Mouse (Mus musculus): ENCODE data around the gene Mical1. TPM values are rescaled to one million over a fixed set of nuclear protein-coding genes. Genes with fewer than 3 reads are reported as not detected.
"Not testable (repeated sequence)": the region's sequence is repeated elsewhere in the genome, so short reads cannot be mapped to it uniquely, and the experiment has no call there.

Gene Mical1
- polyA plus RNA-seq, 1 experiment from 2014 or later: 48.1 TPM

GRCm38 (mm10) chr10:41480938-41481880 is 5.1 kb downstream of the Mical1 start:
- no peaks in the 10 kb centered on the region for H3K27me3 ChIP-seq (ENCODE audit: insufficient read depth, poor library complexity, severe bottlenecking)
- no peak overlapping the region for H3K4me3 ChIP-seq
- no peak for DNase-seq (ENCODE audit: low spot score)
- 72% methylated on average over 33 of the region's 33 CpGs for WGBS
- H3K27ac ChIP-seq: no peak overlapping the region
- peaks cover 37% of the 10 kb centered on the region for H3K4me1 ChIP-seq (replicated peaks)
- H3K9me3 ChIP-seq: no peaks in the 10 kb centered on the region
- peaks cover 82% of the 10 kb centered on the region for H3K36me3 ChIP-seq

- H3K4me1 ChIP-seq (replicated peaks): peaks cover 35% of the 10 kb centered on the region
- WGBS: 90% methylated on average over 7 of the region's 7 CpGs
- DNase-seq (ENCODE audit: low spot score): no peak
- no peaks in the 10 kb centered on the region for H3K27me3 ChIP-seq (ENCODE audit: insufficient read depth, poor library complexity, severe bottlenecking)
- no peaks in the 10 kb centered on the region for H3K9me3 ChIP-seq
- H3K36me3 ChIP-seq: peaks cover 94% of the 10 kb centered on the region
- H3K27ac ChIP-seq: no peak overlapping the region
- H3K4me3 ChIP-seq: no peak overlapping the region
Measured at GRCm38 (mm10) chr10:41482446-41482845, 6.3 kb downstream of the Mical1 start.

- Histone ChIP-seq H3K4me1 (replicated peaks) (peaks cover 43% of the 10 kb centered on the region), H3K9me3 (no peaks in the 10 kb centered on the region), H3K27me3 (ENCODE audit: insufficient read depth, poor library complexity, severe bottlenecking) (no peaks in the 10 kb centered on the region), H3K36me3 (peaks cover 80% of the 10 kb centered on the region), H3K4me3 (no peak overlapping the region), H3K27ac (no peak overlapping the region)
- DNase-seq (ENCODE audit: low spot score): no peak
- 91% methylated on average over 16 of the region's 16 CpGs for WGBS
Measured at GRCm38 (mm10) chr10:41485778-41486177, 9.7 kb downstream of the Mical1 start.

- peaks cover 72% of the 10 kb centered on the region for H3K36me3 ChIP-seq
- H3K27me3 ChIP-seq (ENCODE audit: insufficient read depth, poor library complexity, severe bottlenecking): no peaks in the 10 kb centered on the region
- DNase-seq (ENCODE audit: low spot score): no peak
- no peaks in the 10 kb centered on the region for H3K9me3 ChIP-seq
- H3K4me1 ChIP-seq (replicated peaks): peaks cover 36% of the 10 kb centered on the region
- 87% methylated on average over 14 of the region's 14 CpGs for WGBS
- H3K4me3 ChIP-seq: no peak overlapping the region
- H3K27ac ChIP-seq: no peak overlapping the region
Measured at GRCm38 (mm10) chr10:41486506-41487170, 10.5 kb downstream of the Mical1 start.

GRCm38 (mm10) chr10:41488877-41489276 is 12.8 kb downstream of the Mical1 start:
- WGBS: 50% methylated on average over 7 of the region's 7 CpGs
- DNase-seq (ENCODE audit: low spot score): no peak
- H3K4me3 ChIP-seq: peak overlapping the region; percentile 62
- H3K4me1 ChIP-seq (replicated peaks): peaks cover 36% of the 10 kb centered on the region
- H3K9me3 ChIP-seq: no peaks in the 10 kb centered on the region
- H3K36me3 ChIP-seq: peaks cover 49% of the 10 kb centered on the region
- no peaks in the 10 kb centered on the region for H3K27me3 ChIP-seq (ENCODE audit: insufficient read depth, poor library complexity, severe bottlenecking)
- H3K27ac ChIP-seq: 0 out of 2 replicates have a peak overlapping the region, but pooled peaks have one; percentile 93

- Histone ChIP-seq H3K4me1 (replicated peaks) (peaks cover 36% of the 10 kb centered on the region), H3K27me3 (ENCODE audit: insufficient read depth, poor library complexity, severe bottlenecking) (no peaks in the 10 kb centered on the region), H3K4me3 (peak overlapping the region; percentile 62), H3K9me3 (no peaks in the 10 kb centered on the region), H3K36me3 (peaks cover 45% of the 10 kb centered on the region), H3K27ac (peak overlapping the region; percentile 93)
- no peak for DNase-seq (ENCODE audit: low spot score)
- WGBS: 35% methylated on average over 8 of the region's 8 CpGs
Measured at GRCm38 (mm10) chr10:41489294-41489693, 13.2 kb downstream of the Mical1 start.

GRCm38 (mm10) chr10:41489708-41490517 is 13.8 kb downstream of the Mical1 start, which contains the start of the genes Smpd2 and Ppil6:
Gene Smpd2, minus strand, starts transcription at chr10:41490369.
Gene Ppil6, plus strand, starts transcription at chr10:41490439.
- peaks cover 39% of the 10 kb centered on the region for H3K36me3 ChIP-seq
- H3K27me3 ChIP-seq (ENCODE audit: insufficient read depth, poor library complexity, severe bottlenecking): no peaks in the 10 kb centered on the region
- WGBS: 1% methylated on average over 50 of the region's 50 CpGs
- DNase-seq (ENCODE audit: low spot score): peak; percentile 98
- H3K27ac ChIP-seq: peak within 1 kb of the TSS; percentile 93
- peaks cover 36% of the 10 kb centered on the region for H3K4me1 ChIP-seq (replicated peaks)
- H3K4me3 ChIP-seq: peak within 1 kb of the TSS; percentile 62
- H3K9me3 ChIP-seq: no peaks in the 10 kb centered on the region

- no peak for DNase-seq (ENCODE audit: low spot score)
- peaks cover 33% of the 10 kb centered on the region for H3K36me3 ChIP-seq
- H3K9me3 ChIP-seq: no peaks in the 10 kb centered on the region
- H3K4me1 ChIP-seq (replicated peaks): peaks cover 36% of the 10 kb centered on the region
- peak overlapping the region; percentile 93 for H3K27ac ChIP-seq
- WGBS: 1% methylated on average over 29 of the region's 29 CpGs
- H3K27me3 ChIP-seq (ENCODE audit: insufficient read depth, poor library complexity, severe bottlenecking): no peaks in the 10 kb centered on the region
- peak overlapping the region; percentile 62 for H3K4me3 ChIP-seq
Measured at GRCm38 (mm10) chr10:41490518-41490873, 14.4 kb downstream of the Mical1 start.

- no peak for DNase-seq (ENCODE audit: low spot score)
- WGBS: 50% methylated on average over 4 of the region's 4 CpGs
- no peak overlapping the region for H3K27ac ChIP-seq
- H3K4me1 ChIP-seq (replicated peaks): peaks cover 36% of the 10 kb centered on the region
- H3K27me3 ChIP-seq (ENCODE audit: insufficient read depth, poor library complexity, severe bottlenecking): no peaks in the 10 kb centered on the region
- peaks cover 27% of the 10 kb centered on the region for H3K36me3 ChIP-seq
- H3K4me3 ChIP-seq: no peak overlapping the region; the same call in 1 of the 2 replicates
- no peaks in the 10 kb centered on the region for H3K9me3 ChIP-seq
Measured at GRCm38 (mm10) chr10:41491111-41491510, 15.0 kb downstream of the Mical1 start.

- no peak for DNase-seq (ENCODE audit: low spot score)
- H3K4me3 ChIP-seq: no peak overlapping the region
- H3K36me3 ChIP-seq: no peaks in the 10 kb centered on the region
- WGBS: 72% methylated on average over 4 of the region's 4 CpGs
- no peaks in the 10 kb centered on the region for H3K4me1 ChIP-seq (replicated peaks)
- no peaks in the 10 kb centered on the region for H3K9me3 ChIP-seq
- H3K27me3 ChIP-seq (ENCODE audit: insufficient read depth, poor library complexity, severe bottlenecking): no peaks in the 10 kb centered on the region
- no peak overlapping the region for H3K27ac ChIP-seq
Measured at GRCm38 (mm10) chr10:41500941-41501340, 24.8 kb downstream of the Mical1 start.

GRCm38 (mm10) chr10:41504996-41505395 is 28.9 kb downstream of the Mical1 start:
- DNase-seq (ENCODE audit: low spot score): no peak
- H3K27ac ChIP-seq: no peak overlapping the region
- 92% methylated on average over 1 of the region's 1 CpGs for WGBS
- no peaks in the 10 kb centered on the region for H3K27me3 ChIP-seq (ENCODE audit: insufficient read depth, poor library complexity, severe bottlenecking)
- H3K4me3 ChIP-seq: no peak overlapping the region
- H3K36me3 ChIP-seq: no peaks in the 10 kb centered on the region
- H3K4me1 ChIP-seq (replicated peaks): no peaks in the 10 kb centered on the region
- no peaks in the 10 kb centered on the region for H3K9me3 ChIP-seq

- not testable (repeated sequence) for H3K36me3 ChIP-seq, H3K27ac ChIP-seq
- WGBS: 3% methylated on average over 3 of the region's 3 CpGs
Measured at GRCm38 (mm10) chr10:41505446-41505845, 29.3 kb downstream of the Mical1 start.

More at GRCm38 (mm10) chr10:41505446-41505845, 29.3 kb downstream of the Mical1 start:
- not testable (repeated sequence) for H3K9me3 ChIP-seq; H3K4me1 ChIP-seq (replicated peaks); H3K4me3 ChIP-seq; H3K27me3 ChIP-seq (ENCODE audit: insufficient read depth, poor library complexity, severe bottlenecking)
- peak; percentile 63 for DNase-seq (ENCODE audit: low spot score)
